Mouse (Mus musculus): ENCODE data around the gene Lpin2.
A peak's percentile ranks its signal among the peaks of the same experiment; 100 is the strongest.

The Lpin2 gene

DNA sequence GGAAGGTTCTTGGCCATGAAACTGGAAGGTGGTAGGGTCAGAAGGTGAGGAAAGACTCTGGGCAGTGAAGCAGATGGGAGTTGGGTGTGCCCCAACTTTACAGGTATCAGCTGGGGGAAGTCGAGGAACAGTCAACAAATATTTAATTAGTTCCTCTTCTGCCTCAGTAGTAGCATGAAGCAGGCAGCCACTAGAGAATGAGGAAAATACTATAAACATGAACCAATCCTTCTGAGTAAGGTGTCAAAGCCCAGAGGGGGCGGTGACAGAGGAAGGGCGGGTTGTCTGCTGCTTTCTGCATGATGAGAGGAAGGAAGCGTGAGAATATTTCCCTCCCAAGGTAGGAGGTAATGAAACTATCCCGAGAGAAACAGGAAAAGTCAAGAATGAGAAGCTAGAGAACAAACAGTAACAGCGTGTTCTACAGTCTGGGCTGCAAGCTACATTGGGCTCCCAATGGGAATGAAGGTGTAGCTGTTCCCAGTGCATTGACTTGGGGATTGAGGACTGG lies at the start of gene Lpin2:
Gene Lpin2 (plus strand): TSS at position 350 of the 511 bp plus-strand sequence.
- peak; percentile 56 for DNase-seq

DNA sequence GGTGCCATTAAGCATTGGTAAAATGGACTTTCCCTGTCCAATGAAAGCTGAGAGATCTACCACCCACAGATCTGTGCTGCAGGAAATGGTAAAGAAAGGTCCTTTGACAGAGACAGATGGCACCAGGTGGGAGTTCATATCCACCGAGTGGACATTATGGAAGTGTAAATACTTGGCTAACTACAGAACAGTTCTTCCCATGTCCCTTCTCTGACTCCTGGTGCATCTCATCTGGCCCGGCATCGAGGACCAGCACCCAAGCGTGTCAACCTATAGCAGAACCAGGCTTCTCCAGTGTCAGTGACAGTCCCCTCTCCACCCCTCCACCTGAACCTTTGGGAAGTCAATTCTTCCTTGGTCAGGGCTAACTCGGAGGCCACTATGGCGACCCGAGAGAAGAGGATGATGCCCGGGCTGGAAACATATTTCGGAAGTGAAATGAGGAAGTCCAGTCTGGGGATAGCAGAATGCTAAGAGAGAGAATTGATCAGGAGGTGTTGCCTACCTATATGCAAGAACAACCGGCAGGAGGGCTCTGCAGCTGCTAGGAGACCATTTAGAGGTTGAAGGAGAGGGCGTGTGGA lies 49.4 kb upstream of the Lpin2 start:
- no peak for DNase-seq

DNA sequence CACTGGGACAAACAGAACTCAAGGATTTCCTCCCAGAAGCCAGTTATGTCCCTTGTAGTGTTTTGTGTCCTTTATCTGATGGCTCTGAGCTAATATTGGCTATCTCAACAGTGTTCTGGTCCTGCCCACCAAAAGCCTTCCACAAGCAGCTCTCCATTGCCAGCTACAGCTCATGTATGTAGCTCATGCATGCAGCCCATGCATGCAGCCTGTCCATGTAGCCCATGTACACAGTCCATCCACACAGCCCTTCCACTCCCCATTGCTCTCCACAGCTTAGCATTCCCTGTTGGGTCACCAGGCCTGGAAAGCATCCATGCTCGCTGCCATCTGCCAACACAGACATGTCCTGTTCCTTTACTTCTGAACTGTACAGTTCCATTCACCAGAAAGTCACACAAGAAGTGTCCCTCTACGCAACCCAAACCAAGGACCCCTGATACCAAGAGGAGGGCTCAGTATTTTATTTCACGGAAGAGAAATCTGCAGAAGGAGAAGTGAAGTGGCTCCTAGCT lies 47.9 kb upstream of the Lpin2 start:
- DNase-seq = no peak

DNA sequence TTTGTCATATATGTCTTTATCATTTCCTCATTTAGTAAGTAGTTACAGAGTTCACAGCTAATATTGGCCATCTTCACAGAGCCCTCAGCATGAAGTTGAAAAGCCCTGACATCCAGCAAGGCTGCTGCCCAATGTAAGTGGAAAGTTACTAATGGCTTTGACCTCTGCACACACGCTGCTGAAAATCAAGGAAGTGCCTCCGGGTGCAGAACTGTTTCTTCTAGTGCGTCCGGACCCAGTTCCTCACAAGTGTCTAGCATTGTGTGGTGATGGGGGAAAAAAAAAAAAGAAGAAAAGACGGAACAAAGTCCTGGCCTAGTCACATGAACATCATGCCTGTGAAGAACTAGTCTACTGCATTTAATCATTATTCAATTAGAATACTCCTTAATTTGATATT lies 47.3 kb upstream of the Lpin2 start:
- DNase-seq = no peak

DNA sequence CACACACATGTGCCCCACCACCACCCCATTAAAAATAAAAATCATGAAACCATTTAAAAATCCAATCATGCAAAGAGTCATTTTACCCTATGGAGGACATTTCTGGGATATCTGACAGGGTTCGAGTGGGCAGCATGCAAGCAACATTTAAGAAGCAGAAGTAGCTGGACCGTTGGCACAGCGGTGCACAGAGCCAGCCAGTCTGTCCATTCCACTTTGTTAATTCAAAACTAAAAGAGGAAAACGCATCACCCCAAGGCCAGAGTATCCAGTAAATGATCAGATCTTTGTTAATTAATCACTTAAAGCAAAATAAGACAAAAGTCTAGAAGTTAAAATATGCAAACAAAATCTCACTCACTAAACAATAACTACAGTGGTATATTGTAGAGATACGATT lies 46.5 kb upstream of the Lpin2 start:
- no peak for DNase-seq

DNA sequence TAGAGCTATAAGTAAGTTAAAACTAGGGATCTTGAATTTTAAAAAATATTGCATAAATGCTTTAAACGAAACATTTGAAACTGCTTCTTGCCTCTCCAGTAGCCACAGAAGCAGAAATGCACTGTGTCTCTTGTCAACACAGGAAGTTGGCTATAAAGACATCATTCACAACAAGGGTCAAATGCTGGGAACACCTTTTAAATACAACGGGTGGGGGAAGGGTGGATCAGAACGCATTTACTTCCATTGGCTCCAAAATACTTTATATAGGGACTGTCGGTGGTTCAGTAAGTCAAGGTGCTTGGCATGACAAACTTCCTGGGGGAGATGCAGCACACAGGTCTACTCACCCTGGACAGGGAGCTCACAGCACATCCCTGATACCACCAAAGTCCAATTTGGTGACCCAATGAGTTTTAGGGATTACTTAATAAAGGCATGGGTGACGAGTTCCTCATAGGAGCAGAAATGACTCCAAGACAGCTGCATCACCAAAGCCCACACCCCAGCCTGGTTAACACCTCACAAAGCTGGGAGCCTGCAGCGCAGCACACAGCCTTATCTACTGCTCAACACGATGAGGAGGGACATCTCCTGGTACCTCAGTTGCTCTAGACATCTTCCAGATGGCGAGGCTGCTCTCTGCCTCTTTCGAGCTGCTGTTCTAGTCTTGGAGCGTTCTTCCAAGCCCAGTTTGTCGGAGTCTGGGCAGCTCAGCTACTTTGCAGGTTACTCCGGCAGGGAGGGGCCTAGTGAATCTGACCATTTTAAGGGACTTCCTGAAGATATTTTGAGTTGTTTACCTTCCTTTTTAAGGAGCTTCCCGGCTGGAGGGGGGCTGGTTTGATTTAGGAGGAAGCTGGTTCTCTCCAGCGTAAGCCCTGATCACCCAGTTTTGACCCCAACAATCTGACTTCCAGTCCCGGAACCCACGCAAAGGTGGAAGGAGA lies 45.7 kb upstream of the Lpin2 start:
- no peak for DNase-seq

DNA sequence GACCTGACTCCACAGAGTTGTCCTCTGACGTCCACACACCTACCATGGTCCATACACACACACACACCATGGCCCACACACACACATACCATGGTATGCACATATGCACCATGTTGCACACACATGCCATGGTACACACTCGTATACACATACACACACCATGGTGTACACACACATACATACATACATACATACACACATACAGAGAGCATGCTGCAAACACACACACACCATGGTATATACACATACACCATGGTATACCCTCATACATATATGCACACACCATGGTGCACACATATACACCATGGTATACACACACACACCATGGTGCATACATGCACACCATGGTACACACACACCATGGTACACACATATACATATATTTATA lies 45.0 kb upstream of the Lpin2 start:
- DNase-seq = no peak

DNA sequence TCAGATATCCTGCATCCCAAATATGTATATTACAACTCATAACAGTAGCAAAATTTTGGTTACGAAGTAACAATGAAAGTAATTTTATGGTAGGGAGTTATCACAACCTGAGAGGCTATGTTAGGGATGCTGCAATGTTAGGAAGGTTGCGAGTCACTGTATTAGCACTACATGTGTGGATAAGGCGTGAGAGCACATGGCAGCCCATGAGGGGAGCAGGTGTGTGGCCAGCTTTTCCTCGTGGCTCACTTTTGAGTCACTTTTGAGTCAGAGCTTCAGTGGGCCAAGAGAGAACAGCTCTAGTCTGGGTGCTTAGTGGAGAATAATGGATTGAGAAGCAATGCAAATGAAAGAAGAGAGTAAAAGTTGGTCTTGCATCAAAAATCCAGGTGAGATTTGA lies 40.3 kb upstream of the Lpin2 start:
- DNase-seq = no peak

DNA sequence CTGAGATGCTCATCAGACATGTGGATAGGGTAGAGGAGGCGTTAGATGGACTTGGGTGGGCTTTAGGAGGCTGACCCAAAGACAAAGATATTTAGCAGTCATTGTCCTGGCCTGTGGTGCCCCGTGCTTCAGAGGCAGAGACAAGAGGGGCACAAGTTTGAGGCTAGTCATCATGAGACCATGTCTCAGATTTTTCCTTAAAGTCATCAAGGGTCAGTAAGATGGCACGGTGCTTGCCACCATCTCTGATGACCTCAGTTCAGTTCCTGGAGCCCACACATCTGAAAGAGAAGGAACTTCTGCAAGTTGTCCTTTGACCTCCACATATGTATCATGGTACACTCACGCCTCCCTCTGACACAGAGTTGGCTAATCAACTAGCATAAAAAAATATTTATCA lies 39.2 kb upstream of the Lpin2 start:
- no peak for DNase-seq

DNA sequence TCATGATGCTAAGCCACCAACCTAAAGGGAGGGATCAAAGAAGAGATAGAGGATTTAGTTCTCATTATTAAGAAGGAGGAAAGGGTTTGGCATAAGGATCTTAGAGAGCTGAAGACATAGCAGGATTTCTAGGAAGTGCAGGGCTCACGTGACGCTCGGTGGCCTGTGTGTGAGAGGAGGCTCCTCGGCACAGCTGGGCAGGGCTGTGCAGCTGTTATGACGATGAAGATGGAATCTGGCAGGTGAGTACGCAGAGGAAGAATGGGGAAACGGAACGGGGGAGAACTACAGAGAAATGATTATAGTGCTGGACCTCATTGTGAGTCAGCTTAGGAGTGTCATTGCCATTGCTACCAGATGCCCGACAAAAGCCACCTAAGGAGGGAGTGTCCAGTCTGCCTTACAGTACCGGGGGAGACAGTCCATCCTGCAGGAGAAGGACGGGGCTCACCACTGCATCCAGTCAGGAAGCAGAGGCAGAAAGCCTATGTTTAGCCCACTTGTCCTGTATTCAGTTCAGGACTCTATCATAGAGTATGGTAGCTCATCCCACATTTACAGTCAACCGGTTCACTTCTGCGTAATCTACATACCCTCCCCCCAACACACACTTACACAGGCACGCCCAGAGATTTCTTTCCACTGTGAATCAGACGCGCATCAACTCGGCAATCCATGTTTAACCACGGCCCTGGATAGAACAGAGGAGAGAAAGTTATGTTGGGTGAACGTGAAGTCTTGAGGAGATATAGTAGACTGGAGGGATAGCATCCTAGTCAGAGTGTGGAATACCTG lies 37.8 kb upstream of the Lpin2 start:
- no peak for DNase-seq

DNA sequence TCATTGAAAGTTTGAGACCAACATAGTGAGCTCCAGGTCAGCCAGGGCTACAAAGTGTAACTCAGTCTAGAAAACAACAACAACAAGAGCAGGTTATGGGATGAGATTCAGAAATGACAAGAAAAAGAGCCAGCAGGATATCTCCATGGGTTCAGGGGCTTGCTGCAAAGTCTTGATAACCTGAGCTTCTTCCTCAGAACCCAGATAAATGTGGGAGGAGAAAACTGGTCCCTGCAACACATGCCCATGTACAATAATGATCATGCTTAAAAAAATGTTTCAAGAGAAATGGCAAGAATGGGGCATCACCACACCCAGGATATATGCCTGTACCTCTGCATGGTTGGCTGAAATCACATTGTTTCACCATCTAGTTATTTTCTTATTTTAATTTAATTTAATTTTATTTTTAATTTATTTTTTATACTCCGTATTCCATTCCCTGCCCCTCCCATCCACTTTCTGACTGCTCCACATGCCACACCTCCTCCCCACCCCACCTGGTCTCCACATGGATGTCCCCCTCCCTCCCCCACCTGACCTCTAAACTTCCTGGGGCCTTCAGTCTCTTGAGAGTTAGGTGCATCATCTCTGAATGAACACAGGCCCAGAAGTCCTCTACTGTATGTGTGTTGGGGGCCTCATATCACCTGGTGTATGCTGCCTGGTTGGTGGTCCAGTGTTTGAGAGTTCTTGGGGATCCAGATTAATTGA lies 37.0 kb upstream of the Lpin2 start:
- no peak for DNase-seq

DNA sequence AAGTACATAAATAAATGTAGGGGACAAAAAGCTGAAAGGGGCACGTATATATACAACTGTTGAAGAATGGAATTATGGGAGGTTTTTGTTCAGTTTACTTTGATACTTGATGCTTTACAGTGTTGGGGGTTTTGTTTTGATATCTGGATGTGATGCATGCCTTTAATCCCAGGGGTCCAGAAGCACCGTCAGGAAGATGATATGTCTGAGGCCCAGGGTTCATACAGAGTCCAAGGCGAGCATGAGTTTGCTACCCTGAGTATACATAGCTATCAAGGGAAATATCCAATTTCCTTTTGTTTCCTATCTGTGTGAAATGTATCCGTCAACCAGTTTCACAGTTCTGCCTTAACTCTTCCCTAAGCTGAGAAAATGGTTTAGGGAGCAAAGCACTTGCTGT lies 29.0 kb upstream of the Lpin2 start:
- no peak for DNase-seq

DNA sequence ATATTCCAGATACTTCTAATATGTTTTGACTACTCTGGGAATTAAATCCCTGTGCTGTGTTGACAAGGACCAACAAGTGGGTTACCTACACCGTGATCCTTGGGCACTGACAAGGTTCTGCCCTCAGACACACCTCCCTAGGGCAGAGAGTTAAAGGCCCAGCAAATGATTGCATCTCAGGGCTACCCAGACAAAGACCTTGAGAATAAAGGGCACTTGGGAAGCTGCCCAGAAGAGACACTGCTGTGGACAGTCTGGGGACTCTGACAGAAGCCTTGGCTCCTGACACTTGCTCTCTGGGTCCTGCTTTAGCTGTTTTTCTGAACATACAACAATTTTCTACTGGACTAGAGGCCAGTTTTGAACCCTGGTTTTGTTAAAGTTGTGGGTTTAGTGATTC lies 27.1 kb upstream of the Lpin2 start:
- DNase-seq = no peak

DNA sequence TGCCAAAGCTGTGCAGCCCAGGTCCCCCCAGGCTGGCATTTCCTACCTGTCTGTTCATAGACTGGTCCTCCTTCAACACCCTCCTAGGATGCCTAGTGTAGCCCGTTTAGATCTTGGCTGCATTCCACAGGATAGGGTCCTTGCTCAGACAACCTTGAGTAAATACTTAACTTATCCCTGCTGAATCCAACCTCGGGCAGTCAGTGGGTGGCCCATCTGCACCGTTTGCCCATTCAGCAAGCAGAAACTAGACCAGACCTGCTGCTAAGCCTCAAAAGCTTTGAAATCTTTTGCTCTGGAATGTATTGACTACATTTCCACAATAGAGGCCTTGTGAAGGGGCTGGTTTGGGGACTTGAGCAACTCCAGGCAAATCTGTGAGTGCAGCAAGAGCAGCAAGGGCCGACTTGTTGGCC lies 23.2 kb upstream of the Lpin2 start:
- DNase-seq = no peak

DNA sequence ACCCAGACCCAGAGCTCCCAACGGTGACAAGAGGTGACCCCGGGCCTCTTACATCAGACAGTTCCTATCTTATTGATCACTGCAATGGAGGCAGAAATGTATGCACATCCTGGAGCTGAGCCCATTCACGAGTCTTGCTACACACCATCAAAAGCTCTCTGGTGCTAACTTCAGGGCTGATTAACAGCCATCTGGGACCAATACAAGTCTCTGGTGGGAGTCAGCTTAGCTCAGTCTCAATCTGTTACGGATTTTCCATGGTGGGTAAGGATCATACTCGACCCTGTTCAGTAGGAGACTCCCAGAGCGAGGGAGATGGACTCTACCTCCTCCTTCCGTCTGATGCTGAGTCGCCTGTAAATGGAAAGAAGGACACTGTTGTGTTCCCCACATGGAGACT lies 22.6 kb upstream of the Lpin2 start:
- no peak for DNase-seq

DNA sequence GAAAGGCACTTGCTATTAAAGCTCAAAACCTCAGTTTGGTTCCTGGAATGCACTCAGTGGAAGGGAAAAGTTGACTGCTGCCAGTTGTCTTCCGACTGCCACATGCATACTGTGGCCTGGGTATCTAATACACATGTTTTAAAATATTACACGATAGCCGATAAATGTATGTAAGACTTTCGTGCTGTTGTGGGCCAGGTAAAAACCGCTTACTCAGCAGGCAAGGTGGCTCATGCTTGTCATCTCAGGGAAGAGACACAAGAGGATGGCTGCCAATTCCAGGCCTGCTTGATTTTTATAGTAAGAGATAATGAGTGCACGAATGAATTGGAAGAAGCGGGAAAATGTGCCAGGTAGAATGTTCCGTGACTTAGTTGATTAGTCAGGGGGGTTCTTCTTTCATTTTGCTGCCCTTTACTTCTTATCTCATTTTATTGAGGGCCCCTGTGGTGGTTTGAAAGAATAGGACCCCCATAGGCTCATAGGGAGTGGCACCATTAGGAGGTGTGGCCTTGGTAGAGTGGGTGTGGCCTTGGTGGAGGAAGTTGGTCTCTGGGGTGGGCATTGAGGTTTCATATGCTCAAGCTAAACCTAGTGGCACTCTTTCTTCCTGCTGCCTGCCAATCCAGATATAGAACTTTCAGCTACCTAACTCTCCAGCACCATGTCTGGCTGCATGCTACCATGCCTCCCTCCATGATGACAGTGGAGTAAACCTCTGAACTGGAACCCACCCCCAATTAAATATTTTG lies 21.9 kb upstream of the Lpin2 start:
- DNase-seq = no peak

DNA sequence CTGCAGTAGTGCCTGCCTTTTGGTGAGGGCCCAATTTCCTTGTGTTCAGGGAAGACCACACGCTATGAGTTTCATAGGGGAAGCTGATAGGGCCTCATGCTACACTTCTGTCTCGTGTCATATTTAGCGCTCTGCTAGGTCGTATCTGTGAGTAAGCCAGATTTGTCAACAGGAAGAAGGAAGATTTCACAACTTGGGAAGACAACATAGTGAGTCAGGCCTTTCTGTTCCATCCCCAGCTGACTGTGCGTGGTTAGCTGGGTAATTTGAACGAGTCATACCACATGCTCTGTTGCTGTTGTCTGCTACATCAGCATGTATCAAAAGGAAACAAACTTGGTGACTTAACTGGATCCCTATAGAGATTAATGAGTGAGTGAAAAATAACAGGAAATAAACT lies 17.4 kb upstream of the Lpin2 start:
- no peak for DNase-seq

DNA sequence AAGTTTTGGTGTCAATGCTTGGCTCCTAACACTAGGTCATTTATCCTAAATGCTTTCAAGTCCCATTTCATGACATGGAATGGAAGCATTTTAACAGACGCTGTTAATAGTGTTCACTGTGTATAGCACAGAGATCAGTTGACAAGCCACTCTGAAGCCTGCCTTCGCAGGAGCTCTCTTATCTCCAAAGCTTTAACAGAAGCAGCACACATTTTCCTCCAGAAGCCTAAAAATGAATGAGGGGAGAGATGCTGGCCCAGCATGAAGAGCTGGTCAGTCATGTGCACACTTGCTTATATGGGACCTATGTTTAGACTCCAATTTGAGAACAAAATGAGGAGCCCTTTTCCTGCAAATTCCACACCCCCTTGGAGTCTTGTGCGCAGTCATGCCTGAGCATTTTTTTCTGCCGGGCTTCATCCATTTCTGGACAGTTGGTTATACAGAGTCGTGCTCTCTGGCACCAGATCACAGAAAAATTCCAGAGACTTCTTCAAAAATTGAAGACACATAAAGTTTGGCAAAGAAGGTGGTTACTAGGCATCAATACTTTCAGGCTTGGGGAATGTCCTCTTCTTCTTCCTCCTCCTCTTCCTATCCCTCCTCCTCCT lies 14.1 kb upstream of the Lpin2 start:
- DNase-seq = no peak

DNA sequence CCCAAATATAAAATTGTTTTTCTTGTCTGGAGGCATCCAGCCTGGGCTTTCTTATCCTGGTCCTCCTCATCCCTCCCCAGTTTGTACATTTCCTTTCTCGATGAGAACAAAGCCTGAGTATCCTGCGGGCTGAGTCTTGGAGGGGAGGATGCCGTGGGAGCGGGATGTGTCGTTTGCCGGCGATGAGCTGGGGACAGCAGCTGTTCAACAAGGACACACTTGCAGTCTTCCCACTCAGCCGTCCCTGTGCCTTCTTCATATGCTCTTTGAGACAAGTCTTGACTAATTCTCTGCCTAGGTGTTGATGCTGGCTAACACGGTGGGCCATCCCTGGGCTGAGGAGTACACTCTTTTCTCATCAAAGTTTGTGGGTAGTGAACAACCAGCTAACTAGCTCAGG lies 13.5 kb upstream of the Lpin2 start:
- no peak for DNase-seq

DNA sequence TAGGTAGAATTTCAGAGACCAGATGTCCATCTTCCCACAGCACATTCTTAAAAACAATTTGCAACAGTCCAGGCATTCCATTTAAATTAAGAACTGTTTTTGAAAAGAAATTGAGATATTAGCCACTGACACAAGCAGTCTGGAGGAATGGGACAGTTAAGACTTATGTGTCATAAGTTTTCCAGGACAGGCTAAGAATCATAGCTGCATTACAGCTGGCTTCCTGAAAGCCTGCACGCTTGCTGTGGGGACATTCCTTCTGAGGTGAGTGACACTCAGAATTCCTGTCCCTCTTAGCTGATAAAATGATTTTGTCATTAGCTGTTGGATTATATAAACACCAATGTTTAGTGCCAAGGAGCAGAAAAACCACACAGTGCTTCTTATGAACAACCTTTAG lies 12.7 kb upstream of the Lpin2 start:
- DNase-seq = no peak

DNA sequence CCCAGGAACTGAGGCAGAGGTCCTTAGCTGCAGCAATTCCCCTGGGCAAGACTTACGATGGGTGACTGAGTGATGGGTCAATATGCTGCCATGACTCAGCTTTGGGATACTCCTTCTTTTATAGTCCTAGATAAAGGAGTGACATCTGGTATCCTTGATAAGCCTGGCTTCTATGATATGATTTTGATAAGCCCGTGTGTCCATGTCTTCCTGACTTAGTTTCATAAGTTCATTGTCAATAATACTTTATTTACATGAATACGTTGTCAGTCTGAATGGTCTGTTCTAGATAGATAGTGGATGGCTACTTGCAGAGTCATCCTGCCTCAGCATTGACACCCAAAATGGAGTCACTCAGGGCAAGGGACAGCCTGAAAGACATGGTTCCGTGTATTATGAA lies 11.2 kb upstream of the Lpin2 start:
- DNase-seq = no peak

All from lung, postnatal 14 days (tissue).